Mouse (Mus musculus) intestine, embryonic 14.5 days (tissue): ENCODE data around the gene Dnm2. TPM values are rescaled to one million over a fixed set of nuclear protein-coding genes. Genes with fewer than 3 reads are reported as not detected.
"Not testable (repeated sequence)": the region's sequence is repeated elsewhere in the genome, so short reads cannot be mapped to it uniquely, and the experiment has no call there.

Experiments
- ATAC-seq: fragments of 200-750 bp; cut with Nextera tagmentation; replicated peaks from 2 replicates; pipeline ENCODE4 v1.8.0; 2017; ENCODE audit warnings: low read depth, moderate number of reproducible peaks, moderate TSS enrichment, moderate library complexity; ENCODE audit not compliant: low FRiP score, low TSS enrichment
- DNase-seq: peaks from one replicate; pipeline ENCODE4 v3.0.0-alpha.2; 2018; ENCODE audit warnings: low spot score
- H3K27ac ChIP-seq: fragments of 300-500 bp; sonication (generic); 2 replicates; pipeline ENCODE4 v1.5.1; 2014; ENCODE audit warnings: low read depth, mild to moderate bottlenecking, control low read depth
- H3K27me3 ChIP-seq: fragments of 300-500 bp; sonication (generic); replicated peaks from 2 replicates; pipeline ENCODE4 v1.6.1; 2014; ENCODE audit warnings: low read length, control low read depth; ENCODE audit not compliant: control insufficient read depth, insufficient read depth
- H3K36me3 ChIP-seq: fragments of 300-500 bp; sonication (generic); 2 replicates; pipeline ENCODE4 v1.6.1; 2014; ENCODE audit warnings: low read length, control low read depth; ENCODE audit not compliant: control insufficient read depth, insufficient read depth
- H3K4me1 ChIP-seq: fragments of 300-500 bp; sonication (generic); replicated peaks from 2 replicates; pipeline ENCODE4 v1.6.1; 2014; ENCODE audit warnings: low read length, control low read depth, mixed read lengths; ENCODE audit not compliant: control insufficient read depth, insufficient read depth
- H3K4me2 ChIP-seq: fragments of 300-500 bp; sonication (generic); 2 replicates; pipeline ENCODE4 v1.6.1; 2014; ENCODE audit warnings: low read length
- H3K4me3 ChIP-seq: fragments of 300-500 bp; sonication (generic); 2 replicates; pipeline ENCODE4 v1.5.1; 2014; ENCODE audit warnings: low read depth, low read length, control low read depth, mixed read lengths
- H3K9ac ChIP-seq: fragments of 300-500 bp; sonication (generic); 2 replicates; pipeline ENCODE4 v1.6.1; 2014; ENCODE audit warnings: mild to moderate bottlenecking, low read length
- H3K9me3 ChIP-seq: fragments of 300-500 bp; sonication (generic); 2 replicates; pipeline ENCODE4 v1.6.1; 2016; ENCODE audit warnings: low read length, control low read depth; ENCODE audit not compliant: control insufficient read depth
- WGBS: fragments of 180-500 bp; shearing (Covaris S2); extraction: QIAGEN DNeasy Blood & Tissue Kit; methylation state at CpG from one replicate; pipeline ENCODE4 v1.1.7; 2014; 5-methylcytosine and 5-hydroxymethylcytosine counted together
- polyA plus RNA-seq: library from polyadenylated mRNA; unstranded; fragments of >200 nt; fragmentation: Nextera tagmentation; extraction: Ambion mirVana; gene quantifications from 2 replicates; pipeline ENCODE4 v1.2.1, GENCODE M21; 2014

Dnm2 gene
- polyA plus RNA-seq, 1 experiment from 2014 or later, result 67.3 TPM

DNA sequence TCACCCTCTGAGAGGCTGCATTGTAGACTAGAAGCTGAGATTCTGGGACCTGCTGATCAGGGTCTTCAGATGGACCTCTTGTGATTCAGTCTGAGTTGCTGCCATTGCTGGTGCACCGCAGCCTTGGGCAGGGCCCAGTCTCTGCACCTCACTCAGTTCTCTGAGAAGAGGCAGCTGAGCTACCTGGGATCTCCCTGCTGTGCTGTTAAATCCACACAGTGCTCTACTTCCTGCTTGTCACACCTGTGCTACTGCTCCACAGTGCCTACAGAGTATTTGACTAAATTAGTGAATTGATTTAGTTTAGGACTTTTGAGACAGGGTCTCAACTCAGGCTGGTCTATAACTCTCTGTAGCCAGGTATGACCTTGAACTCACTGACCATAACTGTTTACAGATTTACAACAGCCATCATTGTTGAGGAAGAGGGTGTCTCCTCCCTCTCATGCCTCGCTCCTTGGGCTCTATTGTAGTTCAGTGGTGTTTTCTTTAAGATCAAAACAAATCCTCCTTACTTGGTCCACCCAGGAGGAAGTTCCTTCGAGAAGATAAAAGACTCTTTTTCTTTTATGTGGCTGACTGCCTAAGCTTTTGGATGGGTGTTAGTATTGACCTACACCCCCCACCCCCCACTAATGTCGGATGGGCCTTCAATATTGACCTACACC, 30.5 kb downstream of the Dnm2 start:
- WGBS, result 47% methylated on average over 4 of the region's 4 CpGs
- Histone ChIP-seq H3K4me1 (0 out of 2 replicates have a peak, but pooled peaks cover 3% of the 10 kb centered on the region), H3K27ac (no peak overlapping the region), H3K9me3 (no peaks in the 10 kb centered on the region), H3K27me3 (no peaks in the 10 kb centered on the region), H3K4me3 (no peak overlapping the region), H3K9ac (no peak overlapping the region), H3K4me2 (no peak overlapping the region), H3K36me3 (peaks cover 14% of the 10 kb centered on the region; the same call in 1 of the 2 replicates)
- ATAC-seq, result no peak
- DNase-seq, result no peak

DNA sequence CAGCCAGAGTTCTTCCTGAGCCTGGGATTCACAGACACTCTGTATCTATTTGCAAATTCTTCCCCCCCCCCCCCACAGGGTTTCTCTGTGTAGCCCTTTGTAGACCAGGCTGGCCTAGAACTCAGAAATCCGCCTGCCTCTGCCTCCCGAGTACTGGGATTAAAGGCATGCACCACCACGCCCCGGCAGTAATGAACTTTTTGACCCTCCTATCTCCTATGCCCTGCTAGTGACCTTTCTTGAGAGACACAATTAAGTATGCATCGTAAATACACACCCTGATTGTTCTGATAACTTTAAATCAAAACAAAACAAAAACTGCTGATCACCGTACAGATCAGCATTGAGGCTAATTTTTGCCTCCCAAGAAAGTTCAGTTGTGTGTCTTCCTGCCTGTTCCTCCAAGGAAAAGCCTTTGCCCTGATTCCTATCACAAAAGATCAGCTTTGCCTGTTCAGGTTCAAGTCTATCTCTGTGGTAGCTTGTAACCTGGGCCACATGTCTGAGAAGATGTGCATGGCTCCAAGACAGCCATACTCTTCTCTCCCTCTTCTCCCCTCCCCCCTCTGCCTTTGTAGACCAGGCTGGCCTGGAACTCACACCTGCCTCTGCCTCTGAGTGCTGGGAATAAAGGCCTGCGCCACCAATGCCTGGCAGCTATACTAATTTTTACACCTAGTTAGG, 31.7 kb downstream of the Dnm2 start:
- Histone ChIP-seq H3K27me3 (no peaks in the 10 kb centered on the region), H3K9me3 (no peaks in the 10 kb centered on the region), H3K36me3 (peaks cover 16% of the 10 kb centered on the region; the same call in 1 of the 2 replicates), H3K4me1 (0 out of 2 replicates have a peak, but pooled peaks cover 2% of the 10 kb centered on the region), H3K27ac (no peak overlapping the region), H3K9ac (no peak overlapping the region), H3K4me3 (no peak overlapping the region), H3K4me2 (no peak overlapping the region)
- WGBS, result 87% methylated on average over 7 of the region's 7 CpGs
- DNase-seq (no peak), ATAC-seq (no peak)

DNA sequence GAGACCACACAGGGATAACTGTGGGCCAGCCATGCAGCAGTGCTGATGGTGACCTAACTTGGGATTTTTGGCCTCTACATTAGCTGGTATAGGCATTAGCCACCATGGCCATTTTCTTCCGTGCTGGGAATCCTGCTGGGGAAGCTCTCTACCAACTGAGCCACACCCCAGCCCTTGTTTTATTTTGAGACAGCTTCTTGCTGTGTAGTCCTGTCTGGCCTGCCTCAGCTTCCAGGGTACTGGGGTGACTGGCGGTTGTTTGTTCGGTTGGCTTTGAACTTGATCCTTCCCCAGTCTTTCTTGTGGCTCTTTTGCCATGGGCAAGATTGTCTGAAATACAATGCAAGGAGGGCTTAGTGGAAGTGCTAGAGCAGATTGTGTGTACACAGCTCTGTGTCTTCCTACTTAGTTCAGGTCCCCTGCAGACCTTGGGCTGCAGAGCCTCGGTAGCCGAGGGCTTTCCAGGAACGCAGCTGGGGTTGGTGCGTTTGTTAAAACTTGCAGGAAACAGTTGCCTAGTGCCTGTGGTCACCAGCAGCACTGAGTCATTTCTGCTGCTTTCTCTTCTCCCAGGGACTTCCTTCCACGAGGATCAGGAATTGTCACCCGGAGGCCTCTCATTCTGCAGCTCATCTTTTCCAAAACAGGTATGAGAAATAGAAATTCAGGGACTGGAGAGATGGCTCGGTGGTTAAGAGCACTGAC, 32.4 kb downstream of the Dnm2 start:
- H3K27ac ChIP-seq, result no peak overlapping the region
- no peaks in the 10 kb centered on the region for H3K4me1 ChIP-seq
- H3K27me3 ChIP-seq, result no peaks in the 10 kb centered on the region
- no peaks in the 10 kb centered on the region for H3K9me3 ChIP-seq
- H3K9ac ChIP-seq, result no peak overlapping the region
- peaks cover 16% of the 10 kb centered on the region; the same call in 1 of the 2 replicates for H3K36me3 ChIP-seq
- DNase-seq, result no peak
- no peak overlapping the region for H3K4me2 ChIP-seq
- no peak for ATAC-seq
- H3K4me3 ChIP-seq, result no peak overlapping the region
- 80% methylated on average over 10 of the region's 10 CpGs for WGBS

DNA sequence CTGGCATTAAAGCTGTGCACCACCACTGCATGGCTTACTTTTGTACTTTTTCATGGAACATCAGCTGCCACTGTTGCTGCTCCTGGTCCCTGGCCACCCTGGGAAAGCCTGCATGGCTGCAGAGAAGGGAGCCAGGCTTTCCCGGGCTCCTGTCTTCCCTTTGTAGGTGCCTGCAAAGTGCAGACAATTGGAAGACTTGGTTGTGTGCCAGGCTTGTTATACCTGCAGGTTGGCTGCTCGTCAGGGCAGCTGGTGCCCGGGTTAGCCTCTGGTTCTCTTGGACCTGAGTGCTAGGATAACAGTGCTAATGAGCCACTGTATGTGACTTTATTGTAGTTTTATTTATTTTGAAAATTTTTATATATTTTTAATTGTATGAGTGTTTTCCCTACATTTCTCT, 34.1 kb downstream of the Dnm2 start:
- 95% methylated on average over 3 of the region's 3 CpGs for WGBS
- H3K4me3 ChIP-seq, result no peak overlapping the region
- peaks cover 16% of the 10 kb centered on the region; the same call in 1 of the 2 replicates for H3K36me3 ChIP-seq
- H3K9me3 ChIP-seq, result no peaks in the 10 kb centered on the region
- no peak for ATAC-seq
- no peak for DNase-seq
- no peak overlapping the region for H3K9ac ChIP-seq
- H3K27ac ChIP-seq, result no peak overlapping the region
- no peak overlapping the region for H3K4me2 ChIP-seq
- H3K27me3 ChIP-seq, result no peaks in the 10 kb centered on the region
- no peaks in the 10 kb centered on the region for H3K4me1 ChIP-seq

DNA sequence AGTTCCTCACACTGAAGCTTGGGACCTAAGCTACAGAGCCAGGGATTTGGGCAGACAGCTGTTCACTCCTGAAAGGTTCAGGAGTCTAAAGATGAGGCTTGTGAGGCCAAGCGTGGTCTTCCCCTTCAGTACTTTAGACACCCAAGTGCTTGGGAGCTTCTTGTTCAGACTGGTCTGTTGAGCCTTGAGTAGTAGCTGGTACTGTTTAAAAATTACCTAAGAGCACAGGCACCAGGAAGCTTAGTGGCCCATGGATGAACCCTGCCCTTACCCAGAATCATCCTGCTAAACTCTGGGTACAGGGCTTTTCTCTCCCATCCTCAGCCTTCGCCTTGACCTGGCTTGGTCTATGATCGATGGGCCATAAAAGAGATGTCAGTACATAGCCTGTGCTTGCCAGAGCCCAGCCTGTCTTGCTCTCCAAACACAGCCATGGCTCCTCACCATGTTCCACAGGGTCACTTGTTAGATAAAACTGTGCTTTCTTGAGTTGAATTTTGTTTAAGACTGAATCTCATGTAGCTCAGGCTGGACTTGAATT, 35.8 kb downstream of the Dnm2 start:
- no peak overlapping the region for H3K4me2 ChIP-seq
- no peak overlapping the region for H3K27ac ChIP-seq
- no peak overlapping the region for H3K9ac ChIP-seq
- no peaks in the 10 kb centered on the region for H3K27me3 ChIP-seq
- no peak for DNase-seq
- H3K4me1 ChIP-seq, result no peaks in the 10 kb centered on the region
- H3K36me3 ChIP-seq, result peaks cover 18% of the 10 kb centered on the region; the same call in 1 of the 2 replicates
- H3K9me3 ChIP-seq, result no peaks in the 10 kb centered on the region
- WGBS, result 85% methylated on average over 3 of the region's 3 CpGs
- no peak overlapping the region for H3K4me3 ChIP-seq
- ATAC-seq, result no peak

DNA sequence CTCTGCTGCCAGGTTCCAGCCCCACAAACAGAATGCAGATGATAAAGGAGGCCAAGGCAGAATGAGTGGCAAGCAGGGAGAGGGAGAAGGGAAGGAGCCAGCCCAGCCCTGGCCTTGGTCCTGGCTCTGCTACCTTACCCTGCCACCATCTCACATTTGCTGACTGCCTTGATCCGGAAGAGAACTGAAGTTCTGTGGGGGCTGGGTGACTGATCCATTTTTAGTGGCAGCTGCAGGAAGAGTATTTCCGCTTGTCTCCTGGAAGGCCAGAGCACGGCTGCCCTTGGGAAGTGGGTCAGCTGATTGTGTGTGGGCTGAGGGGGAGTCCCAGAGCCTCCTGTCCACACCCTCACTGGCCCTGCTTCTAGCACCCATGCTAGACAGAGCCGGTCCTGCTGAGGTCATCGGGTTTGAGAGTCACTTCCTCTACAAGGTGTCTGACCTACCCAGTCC, 38.5 kb downstream of the Dnm2 start:
- no peak overlapping the region for H3K4me3 ChIP-seq
- DNase-seq (no peak), ATAC-seq (no peak)
- no peak overlapping the region for H3K9ac ChIP-seq
- H3K36me3 ChIP-seq, result peaks cover 38% of the 10 kb centered on the region
- 54% methylated on average over 5 of the region's 5 CpGs for WGBS
- no peaks in the 10 kb centered on the region for H3K4me1 ChIP-seq
- H3K4me2 ChIP-seq, result no peak overlapping the region; the same call in 1 of the 2 replicates
- H3K27me3 ChIP-seq, result no peaks in the 10 kb centered on the region
- H3K27ac ChIP-seq, result 0 out of 2 replicates have a peak overlapping the region, but pooled peaks have one; percentile 14
- H3K9me3 ChIP-seq, result no peaks in the 10 kb centered on the region

DNA sequence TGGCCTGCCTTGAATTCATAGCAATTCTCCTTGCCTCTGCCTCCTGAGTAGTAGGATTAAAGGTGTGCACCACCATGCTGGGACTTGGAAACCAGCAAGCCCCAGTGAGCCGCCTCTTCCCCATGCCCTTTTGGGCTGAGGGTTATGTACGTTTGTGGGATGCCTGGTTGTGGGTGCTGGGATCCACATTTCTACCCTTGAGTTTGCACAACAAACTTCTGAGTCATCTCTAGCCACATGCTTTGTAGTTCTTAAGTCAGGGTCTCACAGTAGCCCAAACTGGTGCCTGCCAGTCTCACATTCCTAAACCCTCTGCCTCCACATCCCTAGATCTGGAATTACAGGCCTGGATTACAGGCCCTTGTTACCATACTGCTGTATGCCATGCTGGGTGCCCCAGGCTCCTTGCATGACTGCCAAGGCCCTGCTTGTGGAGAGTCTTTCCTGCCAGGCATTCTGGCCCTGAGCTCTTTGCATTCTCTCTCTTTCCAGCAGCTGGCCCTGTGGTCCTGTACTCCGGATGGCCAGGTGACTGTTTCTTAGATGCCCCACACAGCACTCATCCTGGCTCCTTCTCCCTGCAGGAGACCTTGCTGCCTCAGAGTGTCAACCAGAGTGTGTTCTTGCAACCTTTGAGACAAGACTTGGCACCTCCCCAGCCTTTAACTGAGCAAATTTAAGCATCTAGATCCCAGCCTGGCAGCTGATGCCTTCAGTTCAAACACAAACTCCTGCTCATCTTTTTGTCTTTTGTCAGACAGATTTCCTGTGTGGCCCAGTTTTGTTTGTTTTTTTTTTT, 39.3 kb downstream of the Dnm2 start:
- no peak for ATAC-seq
- WGBS, result 83% methylated on average over 3 of the region's 3 CpGs
- no peak for DNase-seq
- no peaks in the 10 kb centered on the region for H3K27me3 ChIP-seq
- H3K9ac ChIP-seq, result no peak overlapping the region
- H3K36me3 ChIP-seq, result peaks cover 43% of the 10 kb centered on the region
- H3K9me3 ChIP-seq, result no peaks in the 10 kb centered on the region
- H3K27ac ChIP-seq, result no peak overlapping the region
- no peaks in the 10 kb centered on the region for H3K4me1 ChIP-seq
- H3K4me2 ChIP-seq, result no peak overlapping the region
- no peak overlapping the region for H3K4me3 ChIP-seq

DNA sequence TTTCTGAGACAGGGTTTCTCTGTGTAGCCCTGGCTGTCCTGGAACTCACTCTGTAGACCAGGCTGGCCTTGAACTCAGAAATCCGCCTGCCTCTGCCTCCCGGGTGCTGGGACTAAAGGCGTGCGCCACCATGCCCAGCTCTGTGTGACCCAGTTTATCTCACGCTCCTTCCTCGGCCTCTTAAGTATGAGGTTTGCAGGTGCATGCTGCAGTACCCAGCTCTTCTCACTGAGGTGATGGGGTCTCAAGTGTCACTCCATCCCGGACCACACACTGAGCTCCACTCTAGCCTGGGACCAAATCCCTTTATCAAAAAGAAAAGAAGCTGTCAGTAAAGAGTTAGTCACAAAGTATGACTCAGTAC, 39.8 kb downstream of the Dnm2 start:
- not testable (repeated sequence) for DNase-seq, H3K4me1 ChIP-seq, H3K4me2 ChIP-seq, ATAC-seq, H3K27ac ChIP-seq, H3K27me3 ChIP-seq, H3K9ac ChIP-seq, H3K9me3 ChIP-seq, H3K4me3 ChIP-seq
- H3K36me3 ChIP-seq, result peaks cover 44% of the 10 kb centered on the region
- WGBS, result 94% methylated on average over 7 of the region's 7 CpGs
